Mouse (Mus musculus) urinary bladder, postnatal 14 days (tissue): ENCODE measurements at regions not wholly inside any gene's neighbourhood (a gene's known extent, or its start where the extent isn't known, plus 50 kb on each side); places are given as distances from the start of the nearest gene placed in this dataset.
"Not testable (repeated sequence)": the region's sequence is repeated elsewhere in the genome, so short reads cannot be mapped to it uniquely, and the experiment has no call there.

Source experiments
- DNase-seq: peaks from one replicate; pipeline ENCODE4 v3.0.0; 2021; ENCODE audit warnings: low spot score

- DNase-seq = no peak
Observed at GRCm38 (mm10) chr13:107588399-107589002, 455.7 kb upstream of the Smim15 start.

GRCm38 (mm10) chr13:107587678-107588077 lies 456.6 kb upstream of the Smim15 start:
- DNase-seq = no peak

GRCm38 (mm10) chr13:107585936-107586335 lies 458.3 kb upstream of the Smim15 start:
- DNase-seq = no peak

- no peak for DNase-seq
Observed at GRCm38 (mm10) chr13:107585353-107585752, 458.9 kb upstream of the Smim15 start.

GRCm38 (mm10) chr13:107578968-107579367 lies 465.3 kb upstream of the Smim15 start:
- no peak for DNase-seq

GRCm38 (mm10) chr13:107577809-107578208 lies 466.4 kb upstream of the Smim15 start:
- DNase-seq = no peak

GRCm38 (mm10) chr13:107577272-107577671 lies 467.0 kb upstream of the Smim15 start:
- DNase-seq = no peak

- no peak for DNase-seq
Observed at GRCm38 (mm10) chr13:107576701-107577100, 467.5 kb upstream of the Smim15 start.

- no peak for DNase-seq
Observed at GRCm38 (mm10) chr13:107575025-107575424, 469.2 kb upstream of the Smim15 start.

- DNase-seq = no peak
Observed at GRCm38 (mm10) chr13:107573499-107574355, 470.5 kb upstream of the Smim15 start.

GRCm38 (mm10) chr13:107571539-107571938 lies 472.7 kb upstream of the Smim15 start:
- no peak for DNase-seq

- no peak for DNase-seq
Observed at GRCm38 (mm10) chr13:107569477-107569876, 474.8 kb upstream of the Smim15 start.

GRCm38 (mm10) chr13:107568701-107569121 lies 475.5 kb upstream of the Smim15 start:
- no peak for DNase-seq

GRCm38 (mm10) chr13:107562463-107562862 lies 481.8 kb upstream of the Smim15 start:
- DNase-seq = no peak

- DNase-seq = no peak
Observed at GRCm38 (mm10) chr13:107561529-107561928, 482.7 kb upstream of the Smim15 start.

GRCm38 (mm10) chr13:107555958-107556357 lies 488.3 kb upstream of the Smim15 start:
- no peak for DNase-seq

- no peak for DNase-seq
Observed at GRCm38 (mm10) chr13:107554091-107554490, 490.2 kb upstream of the Smim15 start.

- DNase-seq = no peak
Observed at GRCm38 (mm10) chr13:107552165-107552564, 492.1 kb upstream of the Smim15 start.

GRCm38 (mm10) chr13:107549995-107550394 lies 494.3 kb upstream of the Smim15 start:
- DNase-seq = not testable (repeated sequence)

GRCm38 (mm10) chr13:107547073-107547472 lies 497.2 kb upstream of the Smim15 start:
- no peak for DNase-seq

- DNase-seq = no peak
Observed at GRCm38 (mm10) chr13:107546181-107546900, 497.9 kb upstream of the Smim15 start.

- no peak for DNase-seq
Observed at GRCm38 (mm10) chr13:107541635-107541955, 502.7 kb upstream of the Smim15 start.
